Mouse (Mus musculus): ENCODE results near the gene Gm7233.
"Not testable (repeated sequence)": the region's sequence is repeated elsewhere in the genome, so short reads cannot be mapped to it uniquely, and the experiment has no call there.

DNA sequence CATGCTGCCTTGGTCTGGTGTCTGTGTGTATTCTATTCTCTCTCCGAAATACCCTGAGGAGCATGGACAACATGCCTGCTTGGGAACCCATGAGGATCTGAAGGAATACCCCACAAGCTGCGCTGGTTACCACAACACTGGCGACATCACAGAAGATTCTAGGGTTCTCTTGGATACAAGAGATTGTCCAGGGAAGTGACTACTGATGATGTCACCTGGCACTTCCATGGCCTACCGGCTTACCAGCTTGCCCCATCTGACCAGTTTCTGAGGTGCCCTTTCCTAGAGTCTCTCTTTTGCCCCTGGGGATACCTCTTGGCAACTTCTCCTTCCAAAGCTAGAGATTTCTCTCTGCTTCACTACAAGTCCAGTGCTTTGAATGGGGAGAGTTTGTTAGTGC, 55.5 kb downstream of the Gm7233 start, which contains the start of gene Gm8122:
- TF ChIP-seq GATA1, TAL1 (IDR thresholded peaks at IDR 0.05; ENCODE audit: low read length): not testable (repeated sequence)
